Mouse (Mus musculus) ES-Bruce4 (cell line): Measurements from ENCODE around the gene Nfkbia. TPM values are rescaled to one million over a fixed set of nuclear protein-coding genes. Genes with fewer than 3 reads are reported as not detected.

Experiments used
- H3K27ac ChIP-seq: 2 replicates; pipeline ENCODE4 v1.5.1; 2012; ENCODE audit warnings: low read length, inconsistent platforms; ENCODE audit not compliant: insufficient read depth
- H3K27me3 ChIP-seq: 2 replicates; pipeline ENCODE4 v1.6.1; 2012; ENCODE audit warnings: mild to moderate bottlenecking, low read length, inconsistent platforms; ENCODE audit not compliant: control insufficient read depth, poor library complexity, insufficient read depth, severe bottlenecking
- H3K36me3 ChIP-seq: 2 replicates; pipeline ENCODE4 v1.6.1; 2012; ENCODE audit warnings: inconsistent platforms, mild to moderate bottlenecking, low read length, moderate library complexity; ENCODE audit not compliant: control insufficient read depth, poor library complexity, insufficient read depth, severe bottlenecking
- H3K4me1 ChIP-seq: one replicate; pipeline ENCODE4 v1.8.1; 2011; ENCODE audit warnings: low read length; ENCODE audit not compliant: control insufficient read depth, insufficient read depth
- H3K4me3 ChIP-seq: 2 replicates; pipeline ENCODE4 v1.5.1; 2011; ENCODE audit warnings: low read depth, mild to moderate bottlenecking, low read length
- H3K9ac ChIP-seq: 2 replicates; pipeline ENCODE4 v1.6.1; 2012; ENCODE audit warnings: low read depth, mild to moderate bottlenecking, inconsistent platforms; ENCODE audit not compliant: poor library complexity, severe bottlenecking
- H3K9me3 ChIP-seq: replicated peaks from 2 replicates; pipeline ENCODE4 v1.6.1; 2012; ENCODE audit warnings: mild to moderate bottlenecking, low read length, inconsistent platforms; ENCODE audit not compliant: control insufficient read depth, poor library complexity, insufficient read depth, severe bottlenecking
- CTCF ChIP-seq: IDR thresholded peaks from one replicate; pipeline ENCODE4 v1.8.1; 2011; ENCODE audit warnings: low read depth, low read length
- EP300 ChIP-seq: IDR thresholded peaks from 2 replicates; pipeline ENCODE4 v1.6.1; 2011; ENCODE audit warnings: low read depth, low read length; ENCODE audit not compliant: insufficient read depth
- POLR2A ChIP-seq: IDR thresholded peaks from one replicate; pipeline ENCODE4 v1.8.1; 2011; ENCODE audit warnings: low read length; ENCODE audit not compliant: insufficient read depth
- polyA plus RNA-seq: library from polyadenylated mRNA; stranded (reverse); fragments of >200 nt; gene quantifications from 2 replicates; pipeline ENCODE4 v1.2.4, GENCODE M21; 2011; ENCODE audit warnings: low read depth; ENCODE audit not compliant: missing spikeins, insufficient read depth, insufficient read length

Gene Nfkbia
- polyA plus RNA-seq, 1 experiment: 40.9 TPM

DNA sequence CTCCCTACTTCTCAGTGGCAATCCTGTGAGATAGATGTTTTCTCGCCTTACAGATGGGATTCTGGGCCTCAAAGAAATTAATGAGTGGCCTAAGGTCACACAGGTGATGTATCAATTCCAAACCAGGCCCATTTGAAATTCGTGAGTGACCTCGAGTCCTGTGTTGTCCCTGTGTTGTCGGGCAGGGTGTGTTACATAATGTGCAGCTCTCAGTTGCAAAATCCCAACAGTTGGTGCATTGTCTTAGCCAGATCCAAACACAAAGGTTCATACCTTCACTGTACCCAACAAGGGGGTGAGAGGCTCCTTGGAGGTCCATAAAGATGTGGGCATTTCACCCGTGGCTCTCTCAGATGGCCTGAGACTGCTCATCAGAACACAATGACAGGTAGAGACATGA lies 52.0 kb downstream of the Nfkbia start:
- H3K9me3 ChIP-seq: no peaks in the 10 kb centered on the region
- H3K27ac ChIP-seq: no peak overlapping the region
- H3K4me3 ChIP-seq: no peak overlapping the region
- H3K9ac ChIP-seq: no peak overlapping the region
- no peaks in the 10 kb centered on the region for H3K27me3 ChIP-seq
- no peaks in the 10 kb centered on the region for H3K36me3 ChIP-seq
- H3K4me1 ChIP-seq: peaks cover 5% of the 10 kb centered on the region
- no peak for TF ChIP-seq EP300
- no peak for TF ChIP-seq CTCF
- TF ChIP-seq POLR2A: no peak

Other genes starting within 250 kb of the Nfkbia start
- 32.6 and 34.1 TPM in 2 replicates for gene 1110008L16Rik, start 193.1 kb downstream of the Nfkbia start, polyA plus RNA-seq
- gene Ppp2r3c, start 189.6 kb downstream of the Nfkbia start, polyA plus RNA-seq: 28.3 and 33.7 TPM in 2 replicates
- 308 and 323 TPM in 2 replicates for gene Psma6, start 108.4 kb downstream of the Nfkbia start, polyA plus RNA-seq
- gene Aldoart2, start 72.6 kb upstream of the Nfkbia start, polyA plus RNA-seq: 0.40 TPM in 1 of 2 replicates, not detected in the other
- not detected in 2 replicates for gene Insm2, start 106.8 kb upstream of the Nfkbia start, polyA plus RNA-seq